Mouse (Mus musculus) cortical plate, adult 2 months (tissue): Measurements from ENCODE around the gene Prpf6.

Source experiments
- CTCF ChIP-seq: fragments of 200-500 bp; IDR thresholded peaks from 2 replicates; pipeline ENCODE4 v1.5.1; 2011; ENCODE audit warnings: mild to moderate bottlenecking, control low read depth, low read length; ENCODE audit not compliant: insufficient read depth; ENCODE audit errors: extremely low read depth
- POLR2A ChIP-seq: fragments of 200-500 bp; IDR thresholded peaks from 2 replicates; pipeline ENCODE4 v1.6.1; 2011; ENCODE audit warnings: mild to moderate bottlenecking, low read length, control low read depth; ENCODE audit not compliant: insufficient read depth; ENCODE audit errors: extremely low read depth

GRCm38 (mm10) chr2:181670913-181671311, 79.2 kb downstream of the Prpf6 start:
- TF ChIP-seq CTCF (no peak), POLR2A (no peak)
